Mouse (Mus musculus) megakaryocyte-erythroid progenitor cell, adult 5-6 weeks (primary cell): ENCODE results near the gene Rpl3l. TPM values are rescaled to one million over a fixed set of nuclear protein-coding genes. Genes with fewer than 3 reads are reported as not detected.
"Not testable (repeated sequence)": the region's sequence is repeated elsewhere in the genome, so short reads cannot be mapped to it uniquely, and the experiment has no call there.

ENCODE experiments used
- ATAC-seq: replicated peaks from 2 replicates; pipeline ENCODE4 v1.8.0; 2016; ENCODE audit warnings: mild to moderate bottlenecking, inconsistent platforms; ENCODE audit not compliant: severe bottlenecking, poor library complexity, low FRiP score, low TSS enrichment
- total RNA-seq, 2 experiments: library from RNA; stranded (forward) in 1 of 2; stranded (reverse) in 1 of 2; fragments of 200-1000, 215-1000 nt in 1 of 2; fragments of >200 nt in 1 of 2; fragmentation: Nextera tagmentation in 1 of 2; gene quantifications; 2 replicates each; pipeline ENCODE4 v1.2.3; 2014 to 2017

Gene Rpl3l
- total RNA-seq, 2 experiments from 2014 or later = 0.76 to 2.0 TPM

DNA sequence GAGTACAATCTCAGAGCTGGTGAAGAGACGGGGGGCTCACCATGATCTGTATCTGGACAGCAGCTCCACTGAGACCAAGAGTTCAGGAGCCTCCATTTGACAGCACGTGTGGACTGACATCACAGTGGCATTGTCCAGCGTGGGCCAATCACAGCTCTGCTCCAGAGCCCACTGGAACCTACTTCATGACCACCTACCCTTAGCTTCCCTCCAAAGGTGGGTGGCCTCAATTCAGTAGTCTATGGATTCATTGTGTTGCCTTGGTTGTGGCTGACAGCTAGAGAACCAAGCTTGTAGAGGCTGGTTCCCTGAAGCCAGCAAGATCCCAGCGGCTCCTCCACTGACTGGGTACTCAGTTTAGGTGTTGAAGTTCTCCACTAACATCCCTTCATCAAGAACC, 9.7 kb upstream of the Rpl3l start, which contains the start of the genes Rnf151 and Rps2:
Rnf151 (minus strand) TSS at position 121 of the 400 bp plus-strand sequence.
Rps2 (plus strand) TSS at position 174 of the 400 bp plus-strand sequence.
- no peak for ATAC-seq

DNA sequence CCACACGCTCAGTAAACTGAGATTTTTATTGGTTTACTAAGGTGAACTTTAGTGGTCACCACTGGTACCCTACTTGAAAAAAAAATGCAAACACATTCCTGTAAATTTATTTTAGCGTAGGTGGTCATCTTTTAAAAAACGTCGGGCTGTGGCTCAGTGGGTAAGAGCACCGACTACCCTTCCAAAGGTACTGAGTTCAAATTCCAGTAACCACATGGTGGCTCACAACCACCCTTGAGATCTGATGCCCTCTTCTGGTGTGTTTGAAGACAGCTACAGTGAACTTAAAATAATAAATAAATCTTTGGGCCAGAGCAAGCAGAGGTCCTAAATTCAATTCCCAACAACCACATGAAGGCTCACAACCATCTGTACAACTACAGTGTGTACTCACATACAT, 8.7 kb upstream of the Rpl3l start:
- not testable (repeated sequence) for ATAC-seq

DNA sequence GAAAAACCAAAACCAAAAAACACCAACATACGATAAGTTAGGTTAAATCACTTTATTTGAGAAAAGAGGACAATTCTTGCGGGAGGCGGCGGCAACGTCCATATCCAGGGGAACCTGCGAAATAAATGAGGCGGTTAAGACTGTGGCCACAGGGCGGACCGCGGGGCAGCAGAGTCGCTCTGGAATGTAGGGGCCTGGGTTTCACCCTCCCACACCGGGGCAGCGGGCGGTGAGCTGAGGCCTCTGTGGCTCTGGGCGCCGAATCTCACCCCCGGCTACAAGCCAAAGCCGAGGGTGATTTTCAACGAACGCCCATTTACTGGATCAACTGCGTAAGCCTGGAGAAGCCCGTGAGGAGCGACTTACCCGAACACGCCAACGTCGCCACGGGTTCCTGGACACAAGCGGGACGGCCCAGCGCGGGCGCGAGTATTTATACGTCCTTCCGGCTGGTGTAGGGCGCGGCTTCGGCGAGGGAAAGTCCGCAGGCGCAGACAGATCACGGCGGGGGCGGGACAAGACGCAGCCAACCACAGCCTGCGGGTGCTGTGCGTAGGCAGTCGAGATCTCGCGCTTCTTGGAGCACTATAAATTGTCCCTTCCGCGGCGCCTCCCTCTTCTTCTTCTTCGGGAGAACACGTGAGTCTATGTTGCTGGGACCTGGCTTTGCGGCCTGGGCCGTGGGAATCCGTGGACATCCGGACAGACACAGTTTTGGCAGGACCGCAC, 8.0 kb upstream of the Rpl3l start:
- peak; percentile 80 for ATAC-seq

DNA sequence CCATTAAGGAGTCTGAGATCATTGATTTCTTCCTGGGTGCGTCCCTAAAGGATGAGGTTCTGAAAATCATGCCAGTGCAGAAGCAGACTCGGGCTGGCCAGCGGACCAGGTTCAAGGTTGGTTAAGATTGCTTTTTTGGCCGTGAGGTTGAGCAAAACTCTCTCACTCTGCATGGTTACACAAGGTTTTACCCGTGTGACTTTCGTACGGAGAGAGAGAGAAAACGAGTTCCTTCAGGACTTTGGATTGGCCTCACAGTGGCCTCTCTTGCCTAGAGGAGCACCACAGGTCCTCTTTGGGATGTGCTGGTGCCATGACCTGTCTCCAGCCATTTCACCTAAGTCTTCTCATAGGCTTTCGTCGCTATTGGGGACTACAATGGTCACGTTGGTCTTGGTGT, 7.0 kb upstream of the Rpl3l start:
- not testable (repeated sequence) for ATAC-seq

DNA sequence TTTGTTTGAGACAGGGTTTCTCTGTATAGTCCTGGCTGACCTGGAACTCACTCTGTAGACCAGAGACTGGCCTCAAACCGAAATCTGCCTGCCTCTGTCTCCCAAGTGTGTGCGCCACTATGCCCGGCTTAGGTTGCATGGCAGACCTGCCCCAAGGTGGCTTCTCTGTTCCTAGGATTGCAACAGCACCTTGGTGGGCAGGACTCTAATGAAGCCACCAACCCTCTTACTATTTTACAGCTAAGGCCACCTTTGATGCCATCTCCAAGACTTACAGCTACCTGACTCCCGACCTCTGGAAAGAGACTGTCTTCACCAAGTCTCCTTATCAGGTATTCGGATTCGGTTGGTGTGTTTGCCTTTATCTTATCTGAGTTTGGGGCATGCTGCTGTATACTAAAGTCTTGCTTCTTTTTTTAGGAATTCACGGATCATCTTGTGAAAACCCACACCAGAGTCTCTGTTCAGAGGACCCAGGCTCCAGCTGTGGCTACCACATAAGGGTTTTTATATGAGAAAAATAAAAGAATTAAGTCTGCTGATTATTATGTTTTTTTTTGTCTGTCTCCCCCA, 6.2 kb upstream of the Rpl3l start:
- ATAC-seq = not testable (repeated sequence)

DNA sequence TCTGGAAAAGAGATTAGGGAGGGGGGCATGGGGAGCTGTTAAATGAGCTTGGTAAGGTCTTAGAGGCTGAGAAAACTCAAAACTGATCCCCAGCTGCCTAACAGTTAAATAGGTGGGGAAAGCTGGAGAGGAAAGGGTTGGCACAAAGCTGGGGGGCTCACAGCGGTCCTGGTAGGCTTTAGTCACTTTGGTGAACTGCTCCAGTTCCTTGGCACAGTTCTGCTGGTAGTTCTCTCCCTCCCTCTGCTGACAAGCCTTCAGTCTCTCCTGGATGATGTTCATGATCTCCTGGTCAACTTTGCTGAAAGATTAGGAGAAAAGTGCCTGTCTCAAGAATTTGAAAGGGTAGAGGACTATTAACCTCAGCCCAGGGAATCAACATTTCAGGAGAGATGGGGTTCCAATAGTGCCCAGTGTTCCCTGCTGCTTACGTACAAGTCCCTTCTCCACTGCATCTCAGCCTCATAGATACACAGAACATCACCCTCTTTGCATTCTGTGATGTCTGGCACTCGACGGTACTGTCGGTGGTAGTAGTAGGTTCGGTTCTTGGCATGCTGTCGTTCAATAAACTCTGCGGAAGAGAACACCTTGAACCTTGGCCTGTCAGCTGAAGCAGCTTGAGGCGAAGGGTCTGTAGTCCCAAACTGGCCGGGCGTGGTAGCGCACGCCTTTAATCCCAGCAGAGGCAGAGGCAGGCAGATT, 5.2 kb upstream of the Rpl3l start:
- no peak for ATAC-seq

DNA sequence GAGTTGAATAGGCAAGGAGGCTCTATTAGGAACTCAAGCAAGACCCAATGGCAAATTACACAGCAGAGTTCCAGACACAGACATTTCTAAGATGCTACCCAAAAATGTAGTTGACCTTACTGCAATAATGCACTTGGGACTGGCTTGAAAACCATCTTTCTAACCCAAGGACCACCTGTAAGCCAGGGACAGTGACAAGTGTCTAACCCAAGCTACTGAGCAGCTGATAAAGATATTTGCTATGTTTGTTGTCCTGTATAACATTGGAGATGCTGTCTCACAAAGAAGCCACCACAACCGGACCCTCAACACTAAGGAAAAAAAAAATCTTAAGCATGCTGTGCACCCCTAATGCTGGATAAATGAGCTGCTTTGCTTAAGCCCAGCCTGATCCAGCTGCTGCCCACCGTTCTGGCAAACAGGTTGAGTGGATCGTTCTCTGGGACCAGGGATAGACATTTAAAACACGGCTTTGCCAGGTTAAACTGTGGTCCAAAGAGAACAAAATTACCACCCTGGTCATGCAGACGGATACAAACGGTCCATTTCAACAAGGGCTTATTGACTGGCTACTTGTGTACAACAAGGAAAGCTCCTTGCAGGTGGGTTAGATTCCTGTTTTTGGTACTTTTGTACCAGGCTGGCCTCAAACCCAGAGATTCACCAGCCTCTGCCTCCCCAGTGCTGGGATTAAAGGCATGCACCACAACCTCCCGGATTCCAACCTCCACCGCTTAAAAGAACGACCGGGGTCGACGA, 4.3 kb upstream of the Rpl3l start:
- ATAC-seq = no peak

DNA sequence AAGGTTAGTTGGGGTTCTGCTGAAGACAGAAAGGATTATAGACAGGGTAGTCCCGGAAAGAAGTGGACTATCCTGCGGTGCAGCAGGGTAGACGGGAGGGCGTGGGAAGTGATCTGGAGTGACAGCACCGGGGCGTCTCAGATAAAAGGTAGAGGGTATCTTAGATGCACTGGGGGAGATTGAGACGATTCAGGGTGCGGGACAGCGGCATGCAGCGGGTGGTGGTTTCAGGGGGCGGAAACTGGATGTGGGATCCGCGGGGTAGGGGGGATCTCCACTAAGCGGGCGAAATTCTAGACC, 3.8 kb upstream of the Rpl3l start:
- peak; percentile 36 for ATAC-seq

DNA sequence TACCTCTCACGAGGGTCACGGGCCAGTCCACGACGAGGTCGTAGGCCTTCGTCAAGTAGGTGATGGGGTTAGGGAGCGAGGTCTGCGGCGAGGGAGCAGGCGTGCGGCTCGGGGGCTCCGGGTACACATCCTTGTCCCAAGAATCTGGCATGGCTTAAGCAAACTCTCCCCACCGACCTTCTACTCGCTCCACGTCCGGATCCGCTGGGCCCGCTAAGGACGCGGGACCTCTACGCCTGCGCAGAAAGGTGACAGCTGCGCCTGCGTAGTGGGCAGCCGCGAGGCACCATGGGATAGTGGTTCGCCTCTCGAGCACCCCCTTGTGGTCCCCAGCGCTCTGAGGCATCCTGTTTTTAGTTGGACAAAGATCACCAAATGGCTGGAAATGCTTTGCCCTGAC, 3.4 kb upstream of the Rpl3l start, which contains the start of gene Ndufb10:
Ndufb10 (minus strand) TSS at position 295 of the 400 bp plus-strand sequence.
- ATAC-seq = peak; percentile 57

DNA sequence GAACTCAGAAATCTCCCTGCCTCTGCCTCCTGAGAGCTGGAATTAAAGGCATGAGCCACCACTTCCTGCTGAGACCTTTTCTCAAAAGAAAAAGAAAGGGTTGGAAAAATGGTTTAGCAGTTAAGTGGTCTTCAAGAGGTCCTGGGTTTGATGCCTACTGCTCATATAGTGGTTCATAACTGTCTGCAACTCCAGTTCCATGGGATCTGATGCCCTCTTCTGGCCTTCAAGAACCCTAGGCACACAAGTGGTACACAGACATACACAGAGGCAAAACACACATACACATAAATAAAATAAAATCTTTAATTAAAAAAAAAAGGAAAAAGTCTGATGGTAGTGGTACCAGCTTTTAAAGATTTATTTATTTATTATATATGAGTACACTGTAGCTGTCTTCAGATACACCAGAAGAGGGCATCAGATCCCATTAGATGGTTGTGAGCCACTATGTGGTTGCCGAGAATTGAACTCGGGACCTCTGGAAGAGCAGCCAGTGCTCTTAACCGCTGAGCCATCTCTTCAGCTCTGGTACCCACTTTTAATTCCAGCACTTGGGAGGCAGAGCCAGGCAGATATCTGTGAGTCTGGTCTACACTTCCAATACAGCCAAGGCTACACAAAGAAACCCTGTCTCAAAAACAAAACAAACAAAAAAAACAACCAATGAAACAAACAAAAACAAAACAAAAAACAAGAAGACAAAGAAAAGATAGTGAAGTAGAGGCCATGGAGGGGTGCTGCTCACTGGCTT, 1.8 kb upstream of the Rpl3l start:
- no peak for ATAC-seq

DNA sequence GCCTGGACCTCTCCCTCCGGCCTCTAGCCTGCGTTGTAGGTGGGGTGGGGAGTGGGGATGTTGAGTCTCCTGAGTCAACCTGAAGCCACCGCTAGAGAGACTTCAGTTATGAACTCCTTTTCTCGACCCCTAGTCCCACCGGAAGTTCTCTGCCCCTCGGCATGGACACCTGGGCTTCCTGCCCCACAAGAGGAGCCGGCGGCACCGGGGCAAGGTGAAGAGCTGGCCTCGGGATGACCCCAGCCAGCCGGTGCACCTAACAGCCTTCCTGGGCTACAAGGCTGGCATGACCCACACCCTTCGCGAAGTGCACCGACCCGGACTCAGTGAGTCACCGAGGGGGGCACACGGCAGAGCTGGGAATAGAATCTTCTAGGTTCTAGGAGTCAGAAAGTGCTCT, 564 bp downstream of the Rpl3l start:
- no peak for ATAC-seq

DNA sequence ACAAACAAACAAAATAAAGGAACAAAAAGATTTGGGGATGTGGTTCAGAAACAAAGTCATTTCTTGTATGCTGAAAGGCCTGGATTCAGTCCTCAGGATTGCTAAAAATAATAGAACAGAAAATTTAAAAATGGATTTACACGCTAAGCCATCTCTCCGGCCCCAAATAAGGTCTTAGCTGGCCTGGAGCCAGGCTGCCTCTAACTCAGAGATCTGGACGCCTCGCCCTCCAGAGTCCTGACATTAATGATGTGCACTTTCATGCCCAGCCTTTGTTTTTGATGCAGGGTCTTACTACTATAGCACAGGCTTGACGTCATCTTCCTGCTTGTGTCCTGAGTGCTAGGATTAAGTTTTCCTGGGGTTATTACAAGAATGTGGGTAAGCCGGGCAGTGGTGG, 1.4 kb downstream of the Rpl3l start:
- no peak for ATAC-seq

DNA sequence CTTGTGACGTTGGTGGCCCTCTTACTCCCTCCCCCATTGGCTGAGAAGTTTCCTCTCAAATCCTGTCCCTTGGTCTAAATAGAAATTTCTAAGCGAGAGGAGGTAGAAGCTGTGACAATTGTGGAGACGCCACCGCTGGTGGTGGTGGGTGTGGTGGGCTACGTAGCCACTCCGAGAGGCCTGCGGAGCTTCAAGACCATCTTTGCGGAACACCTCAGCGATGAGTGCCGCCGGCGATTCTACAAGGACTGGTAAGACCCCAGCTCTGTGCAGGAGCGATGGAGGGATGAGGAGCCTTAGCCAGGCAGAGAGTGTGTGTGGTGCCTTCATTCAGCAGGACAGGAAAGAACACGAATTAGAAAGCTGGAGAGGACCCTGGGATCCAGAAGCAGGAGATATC, 3.2 kb downstream of the Rpl3l start:
- ATAC-seq = no peak

DNA sequence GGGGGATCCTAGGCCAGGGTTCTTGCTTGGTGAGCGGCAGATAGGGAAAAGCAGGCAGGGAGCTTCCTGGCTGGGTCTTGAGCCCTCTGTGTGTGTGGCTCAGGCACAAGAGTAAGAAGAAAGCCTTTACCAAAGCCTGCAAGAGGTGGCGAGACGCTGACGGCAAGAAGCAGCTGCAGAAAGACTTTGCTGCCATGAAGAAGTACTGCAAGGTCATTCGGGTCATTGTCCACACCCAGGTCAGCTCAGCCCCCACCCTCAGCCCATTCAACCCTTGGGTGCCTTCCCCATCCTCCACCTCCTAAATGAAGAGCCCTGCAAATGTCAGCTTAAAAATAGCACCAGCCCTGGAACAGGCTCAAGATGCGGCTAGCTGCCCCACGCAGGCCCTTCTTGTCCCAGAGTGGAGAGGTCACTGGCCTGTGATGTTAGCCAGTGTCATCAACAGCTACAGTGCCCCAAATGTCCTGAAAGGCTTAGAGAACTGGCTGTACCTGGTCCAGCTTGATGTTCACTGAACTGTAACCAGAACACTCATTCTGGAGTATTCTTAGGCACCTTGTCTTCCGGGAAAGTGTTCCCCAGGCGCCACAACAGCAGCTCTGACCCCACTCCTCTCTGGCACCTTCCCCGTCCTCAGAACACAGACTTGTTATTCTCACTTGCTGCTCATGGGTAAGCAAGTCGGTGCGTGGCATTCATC, 4.8 kb downstream of the Rpl3l start:
- no peak for ATAC-seq

DNA sequence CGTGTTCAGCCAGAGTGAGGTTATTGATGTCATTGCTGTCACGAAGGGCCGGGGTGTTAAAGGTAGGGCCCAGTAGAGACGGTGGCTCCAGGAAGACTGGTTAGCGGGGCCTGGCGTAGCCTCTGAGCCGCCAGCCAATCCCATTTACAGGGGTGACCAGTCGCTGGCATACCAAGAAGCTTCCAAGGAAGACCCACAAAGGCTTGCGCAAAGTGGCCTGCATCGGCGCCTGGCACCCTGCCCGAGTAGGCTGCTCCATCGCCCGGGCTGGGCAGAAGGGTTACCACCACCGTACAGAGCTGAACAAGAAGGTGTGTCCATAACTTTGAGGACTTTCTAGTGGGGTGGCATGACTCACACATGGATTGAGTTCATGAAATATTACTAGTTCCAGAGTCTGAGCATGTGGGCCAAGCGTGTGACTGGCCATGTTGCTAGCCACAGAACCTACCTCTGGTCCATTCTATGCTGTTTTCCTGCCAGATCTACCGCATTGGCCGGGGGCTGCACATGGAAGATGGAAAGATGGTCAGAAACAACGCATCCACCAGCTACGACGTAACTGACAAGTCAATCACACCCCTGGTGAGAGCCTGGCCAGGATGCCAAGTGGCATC, 5.9 kb downstream of the Rpl3l start:
- no peak for ATAC-seq

DNA sequence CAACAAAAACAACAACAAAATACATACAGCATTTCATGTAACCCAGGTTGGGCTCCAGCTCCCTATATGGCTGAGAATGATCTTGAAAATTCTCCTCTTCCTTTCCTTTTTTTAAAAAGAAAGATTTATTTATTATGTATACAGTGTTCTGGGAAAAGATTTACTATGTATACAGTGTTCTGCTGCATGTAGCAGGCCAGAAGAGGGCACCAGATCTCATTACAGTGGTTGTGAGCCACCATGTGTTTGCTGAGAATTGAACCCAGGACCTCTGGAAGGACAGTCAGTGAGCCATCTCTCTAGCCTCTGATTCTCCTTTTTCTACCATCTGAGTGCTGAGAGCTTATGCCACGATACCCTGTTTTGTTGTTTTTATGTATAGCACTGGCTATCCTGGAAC, 6.9 kb downstream of the Rpl3l start:
- ATAC-seq = no peak

DNA sequence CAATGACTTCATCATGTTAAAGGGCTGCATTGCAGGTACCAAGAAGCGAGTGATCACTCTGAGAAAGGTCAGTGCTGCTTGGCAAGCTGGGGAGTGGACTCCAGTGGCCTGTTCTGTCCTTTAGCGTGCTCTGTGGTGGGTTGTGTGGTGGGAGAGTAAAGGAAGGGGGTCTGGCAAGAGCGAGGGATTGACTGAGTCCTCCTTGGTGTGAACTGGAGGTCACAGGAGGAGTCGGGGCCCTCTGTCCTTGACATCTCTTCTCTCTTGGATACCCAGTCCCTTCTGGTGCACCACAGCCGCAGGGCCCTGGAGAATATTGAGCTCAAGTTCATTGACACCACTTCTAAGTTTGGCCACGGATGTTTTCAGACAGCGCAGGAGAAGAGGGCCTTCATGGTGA, 7.8 kb downstream of the Rpl3l start:
- no peak for ATAC-seq

DNA sequence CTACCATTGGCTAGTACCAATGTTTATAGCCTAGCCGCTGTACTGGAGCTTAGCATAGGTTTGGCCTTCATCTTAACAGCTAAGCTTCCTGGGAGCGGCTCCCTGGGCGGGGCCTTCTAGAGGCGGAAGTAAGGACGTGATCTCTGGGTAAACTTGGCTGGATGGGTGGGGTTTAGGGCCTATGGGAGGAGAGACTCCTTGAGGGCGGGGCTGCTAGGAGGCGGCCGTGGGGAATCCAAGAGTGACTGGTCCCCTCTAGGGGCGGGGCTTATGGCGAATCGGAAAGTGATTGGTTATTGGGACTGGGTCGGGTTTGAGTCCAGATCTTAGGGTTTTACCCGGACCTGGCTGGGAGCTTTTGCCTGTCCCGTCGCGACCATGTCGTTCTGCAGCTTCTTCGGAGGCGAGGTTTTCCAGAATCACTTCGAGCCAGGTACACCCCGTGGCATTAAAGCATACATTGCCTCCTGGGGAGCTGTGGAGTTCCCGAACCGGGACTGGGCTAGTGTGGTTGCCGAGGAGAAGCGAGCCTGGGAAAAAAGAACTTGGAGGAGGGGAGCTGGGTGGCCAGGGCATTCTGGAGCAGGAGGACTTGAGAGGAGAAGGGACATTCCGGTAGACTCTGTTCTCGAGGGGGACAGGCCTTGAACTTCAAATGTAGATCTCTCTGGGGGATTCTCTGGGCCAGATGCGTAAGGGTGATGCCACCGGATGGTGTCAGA, 8.9 kb downstream of the Rpl3l start, which contains the start of gene Msrb1:
Msrb1 (plus strand) TSS at position 313 of the 722 bp plus-strand sequence.
- ATAC-seq = peak; percentile 94
